Mouse (Mus musculus) gonadal fat pad, adult 2 months (tissue): ENCODE data around the gene Olfr648. TPM values are rescaled to one million over a fixed set of nuclear protein-coding genes. Genes with fewer than 3 reads are reported as not detected.

ENCODE experiments used
- DNase-seq: peaks from one replicate; pipeline ENCODE4 v3.0.0-alpha.2; 2012; ENCODE audit warnings: low read depth
- polyA plus RNA-seq: library from polyadenylated mRNA; depleted of rRNA; stranded (reverse); fragments of >200 nt; gene quantifications from 2 replicates; pipeline ENCODE4 v1.2.3, GENCODE M21; 2012; rRNA removed

Olfr648 gene
- polyA plus RNA-seq: 0.05 TPM in 1 of 2 replicates, not detected in the other

- no peak for DNase-seq
Measured at GRCm38 (mm10) chr7:104183292-104183691, at the start of gene Olfr648. Gene Olfr648, minus strand, starts transcription at chr7:104183392.

GRCm38 (mm10) chr7:104231203-104231602 lies 48.0 kb upstream of the Olfr648 start:
- DNase-seq: no peak

GRCm38 (mm10) chr7:104218701-104219569 lies 35.7 kb upstream of the Olfr648 start, which contains the start of gene Trim6:
Gene Trim6, plus strand, starts transcription at chr7:104218793.
- DNase-seq: no peak

- DNase-seq: no peak
Measured at GRCm38 (mm10) chr7:104217881-104218280, 34.7 kb upstream of the Olfr648 start.

GRCm38 (mm10) chr7:104216011-104216535 lies 32.9 kb upstream of the Olfr648 start:
- no peak for DNase-seq

- DNase-seq: no peak
Measured at GRCm38 (mm10) chr7:104206197-104206596, 23.0 kb upstream of the Olfr648 start.

- DNase-seq: no peak
Measured at GRCm38 (mm10) chr7:104199822-104200221, 16.6 kb upstream of the Olfr648 start.

GRCm38 (mm10) chr7:104195885-104196284 lies 12.7 kb upstream of the Olfr648 start, which contains the start of gene Olfr649:
Gene Olfr649, minus strand, starts transcription at chr7:104195985.
- no peak for DNase-seq

- DNase-seq: no peak
Measured at GRCm38 (mm10) chr7:104191275-104191674, 8.1 kb upstream of the Olfr648 start.

GRCm38 (mm10) chr7:104179074-104179473 lies 4.1 kb downstream of the Olfr648 start:
- DNase-seq: no peak

GRCm38 (mm10) chr7:104178422-104179054 lies 4.7 kb downstream of the Olfr648 start:
- no peak for DNase-seq

GRCm38 (mm10) chr7:104175085-104175484 lies 8.1 kb downstream of the Olfr648 start:
- DNase-seq: no peak

- no peak for DNase-seq
Measured at GRCm38 (mm10) chr7:104169634-104170204, 13.5 kb downstream of the Olfr648 start.

GRCm38 (mm10) chr7:104167105-104167504 lies 16.1 kb downstream of the Olfr648 start:
- no peak for DNase-seq

- DNase-seq: no peak
Measured at GRCm38 (mm10) chr7:104150456-104150855, 32.7 kb downstream of the Olfr648 start, which contains the start of gene Ubqlnl. Gene Ubqlnl, minus strand, starts transcription at chr7:104150556.

- DNase-seq: no peak
Measured at GRCm38 (mm10) chr7:104143179-104143578, 40.0 kb downstream of the Olfr648 start, which contains the start of gene Ubqln3. Gene Ubqln3, minus strand, starts transcription at chr7:104143279.

- no peak for DNase-seq
Measured at GRCm38 (mm10) chr7:104137305-104137704, 45.9 kb downstream of the Olfr648 start, which contains the start of gene Olfr643. Gene Olfr643, minus strand, starts transcription at chr7:104137405.

GRCm38 (mm10) chr7:104129726-104130125 lies 53.5 kb downstream of the Olfr648 start, which contains the start of gene Ubqln5:
Gene Ubqln5, minus strand, starts transcription at chr7:104129826.
- DNase-seq: no peak
